Mouse (Mus musculus) heart, adult 2 months (tissue): ENCODE measurements around the gene Ctse. TPM values are rescaled to one million over a fixed set of nuclear protein-coding genes. Genes with fewer than 3 reads are reported as not detected.

ENCODE experiments used
- DNase-seq, 2 experiments: peaks; one replicate each; pipeline ENCODE4 v3.0.0; 2021
- H3K27ac ChIP-seq: fragments of 200-600 bp; 2 replicates; pipeline ENCODE4 v1.8.1; 2022
- H3K27me3 ChIP-seq: fragments of 200-500 bp; 2 replicates; pipeline ENCODE4 v1.6.1; 2012; ENCODE audit warnings: mild to moderate bottlenecking, low read length, inconsistent platforms, mixed read lengths; ENCODE audit not compliant: control insufficient read depth, insufficient read depth
- H3K36me3 ChIP-seq: fragments of 200-500 bp; 2 replicates; pipeline ENCODE4 v1.6.1; 2012; ENCODE audit warnings: low read length, inconsistent platforms; ENCODE audit not compliant: control insufficient read depth, insufficient read depth
- H3K4me1 ChIP-seq: fragments of 200-500 bp; 2 replicates; pipeline ENCODE4 v1.6.1; 2011; ENCODE audit warnings: low read length; ENCODE audit not compliant: control insufficient read depth, insufficient read depth
- H3K4me3 ChIP-seq: fragments of 200-600 bp; 2 replicates; pipeline ENCODE4 v1.8.1; 2022
- H3K79me2 ChIP-seq: fragments of 200-500 bp; replicated peaks from 2 replicates; pipeline ENCODE4 v1.6.1; 2012; ENCODE audit warnings: mild to moderate bottlenecking, inconsistent platforms, low read length, moderate library complexity, mixed read lengths; ENCODE audit not compliant: control insufficient read depth, insufficient read depth
- H3K9ac ChIP-seq: fragments of 200-500 bp; 2 replicates; pipeline ENCODE4 v1.6.1; 2012; ENCODE audit warnings: low read depth, mild to moderate bottlenecking, control low read depth, inconsistent platforms, low read length, mixed read lengths
- CTCF ChIP-seq: fragments of 200-600 bp; IDR thresholded peaks from 2 replicates; pipeline ENCODE4 v1.8.1; 2022; ENCODE audit warnings: antibody characterized with exemption, mild to moderate bottlenecking, moderate library complexity
- EP300 ChIP-seq: fragments of 200-500 bp; IDR thresholded peaks from 2 replicates; pipeline ENCODE4 v1.6.1; 2011; ENCODE audit warnings: low read depth, low read length, control low read depth; ENCODE audit not compliant: insufficient read depth
- POLR2A ChIP-seq: fragments of 200-500 bp; IDR thresholded peaks from 2 replicates; pipeline ENCODE4 v1.6.1; 2011; ENCODE audit warnings: mild to moderate bottlenecking, low read depth, low read length, control low read depth; ENCODE audit not compliant: insufficient read depth
- WGBS: fragments of 180-500 bp; shearing (Covaris S2); methylation state at CpG from one replicate; pipeline ENCODE4 v1.1.7; 2018; 5-methylcytosine and 5-hydroxymethylcytosine counted together
- intact Hi-C: fragments of 180-260 bp; cut with DNase I; formaldehyde crosslinking; loops from one replicate; pipeline ENCODE4 v1.15.1; 2025
- polyA plus RNA-seq: library from polyadenylated mRNA; depleted of rRNA; stranded (reverse); fragments of >200 nt; gene quantifications from 2 replicates; pipeline ENCODE4 v1.2.3, GENCODE M21; 2012
- total RNA-seq, 2 experiments: library from RNA; stranded (reverse); gene quantifications; 2 replicates each; pipeline ENCODE4 v1.2.3; 2021

Gene Ctse
- total and polyA plus RNA-seq, 3 experiments, result 0.39 to 0.86 (median 0.63) TPM

DNA sequence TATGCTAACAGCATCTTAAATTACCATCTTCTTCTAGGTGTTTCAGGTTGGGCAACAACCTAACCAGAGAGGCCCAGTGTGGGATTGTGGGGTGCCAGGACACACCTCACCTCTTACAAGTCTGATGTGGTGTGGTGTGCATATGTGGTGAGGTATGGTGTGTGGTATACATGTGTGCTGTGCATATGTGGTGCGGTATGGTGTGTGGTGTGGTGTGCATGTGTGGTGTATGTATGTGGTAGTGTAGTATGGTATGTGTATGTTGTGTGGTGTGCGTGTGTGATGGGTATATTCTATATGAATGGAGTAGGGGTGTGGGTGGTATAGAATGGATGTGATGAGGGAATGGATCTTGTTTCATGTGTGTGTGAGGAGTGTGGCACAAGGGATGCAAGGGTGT is 49.6 kb downstream of the Ctse start:
- no peak overlapping the region for H3K27ac ChIP-seq
- H3K79me2 ChIP-seq, result no peaks in the 10 kb centered on the region
- DNase-seq, result no peak
- no peaks in the 10 kb centered on the region; the same call in 1 of the 2 replicates for H3K4me1 ChIP-seq
- TF ChIP-seq EP300, result no peak
- no peak for TF ChIP-seq POLR2A
- TF ChIP-seq CTCF, result no peak
- no peaks in the 10 kb centered on the region for H3K27me3 ChIP-seq
- H3K9ac ChIP-seq, result no peak overlapping the region
- 98% methylated on average over 2 of the region's 2 CpGs for WGBS
- intact Hi-C loops, result no loop called here
- no peaks in the 10 kb centered on the region for H3K36me3 ChIP-seq
- H3K4me3 ChIP-seq, result no peak overlapping the region

- 46% methylated on average over 8 of the region's 8 CpGs for WGBS
- peak within 1 kb of the TSS; percentile 39 for H3K4me3 ChIP-seq
- peak within 1 kb of the TSS; percentile 43 for H3K9ac ChIP-seq
- DNase-seq, result peak; percentile 79 to 80
- H3K79me2 ChIP-seq, result no peaks in the 10 kb centered on the region
- H3K27me3 ChIP-seq, result no peaks in the 10 kb centered on the region
- H3K4me1 ChIP-seq, result no peaks in the 10 kb centered on the region; the same call in 1 of the 2 replicates
- TF ChIP-seq POLR2A (peak; percentile 68), EP300 (no peak)
- intact Hi-C loops, result no loop called here
- peak within 1 kb of the TSS; percentile 75 for H3K27ac ChIP-seq
- no peaks in the 10 kb centered on the region for H3K36me3 ChIP-seq
Measured at GRCm38 (mm10) chr1:131688475-131688874, 50.4 kb downstream of the Ctse start, which contains the start of gene Rab7b. Rab7b (plus strand) TSS chr1:131688695.

- Histone ChIP-seq H3K79me2 (no peaks in the 10 kb centered on the region), H3K27me3 (no peaks in the 10 kb centered on the region), H3K27ac (peak overlapping the region; percentile 75), H3K36me3 (no peaks in the 10 kb centered on the region), H3K4me1 (no peaks in the 10 kb centered on the region; the same call in 1 of the 2 replicates), H3K9ac (peak overlapping the region; percentile 43), H3K4me3 (peak overlapping the region; percentile 39)
- 83% methylated on average over 3 of the region's 3 CpGs for WGBS
- DNase-seq, result no peak
- TF ChIP-seq EP300 (no peak), CTCF (0 out of 2 replicates have a peak, but pooled peaks have one; percentile 1)
- intact Hi-C loops, result no loop called here
Measured at GRCm38 (mm10) chr1:131689016-131689415, 50.9 kb downstream of the Ctse start.

DNA sequence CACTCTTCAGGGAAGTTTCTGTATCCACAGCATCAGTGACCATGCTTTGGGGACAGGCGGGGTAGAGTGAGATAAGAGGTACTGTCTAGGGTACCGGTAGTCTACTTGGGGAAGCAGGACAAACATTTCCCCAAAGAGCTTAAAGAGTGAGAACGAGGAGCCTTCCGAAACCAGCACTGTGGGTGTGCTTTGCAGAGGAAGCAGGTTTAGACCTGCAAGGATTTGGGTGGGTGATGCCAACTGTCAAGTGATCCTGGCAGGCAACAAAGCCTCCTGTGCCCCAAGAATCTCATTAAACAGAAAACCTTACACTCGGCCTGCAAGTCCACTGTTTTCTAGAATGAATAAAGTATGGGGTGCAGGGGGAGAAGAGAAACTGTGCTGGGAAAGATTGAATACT is 51.8 kb downstream of the Ctse start:
- H3K27ac ChIP-seq, result peak overlapping the region; percentile 45; the same call in 1 of the 2 replicates
- H3K36me3 ChIP-seq, result no peaks in the 10 kb centered on the region

DNA sequence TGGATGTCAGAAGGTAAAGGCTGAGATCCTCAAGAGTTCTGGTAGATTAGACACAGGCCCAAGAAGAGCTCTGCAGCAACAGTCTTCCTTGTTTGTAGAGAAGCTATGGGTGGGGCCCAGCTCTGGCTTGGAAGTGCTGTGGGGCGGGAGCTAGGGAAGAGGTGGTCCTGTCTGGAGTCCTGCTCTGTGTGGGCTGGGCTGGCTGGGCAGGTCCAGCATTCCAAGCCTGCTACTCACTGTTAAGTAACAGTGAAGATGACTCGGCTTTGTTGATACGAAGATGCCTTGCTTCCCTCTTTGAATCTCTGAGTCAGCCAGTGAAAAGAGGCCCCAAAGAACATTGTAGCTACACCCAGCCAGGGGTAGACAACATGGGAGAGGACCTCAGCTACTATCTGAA is 52.3 kb downstream of the Ctse start:
- 37% methylated on average over 3 of the region's 3 CpGs for WGBS
- Histone ChIP-seq H3K4me3 (no peak overlapping the region), H3K36me3 (no peaks in the 10 kb centered on the region), H3K79me2 (no peaks in the 10 kb centered on the region), H3K4me1 (no peaks in the 10 kb centered on the region; the same call in 1 of the 2 replicates), H3K27me3 (no peaks in the 10 kb centered on the region), H3K9ac (no peak overlapping the region), H3K27ac (peak overlapping the region; percentile 51; the same call in 1 of the 2 replicates)
- no peak for TF ChIP-seq CTCF
- TF ChIP-seq EP300, result 0 out of 2 replicates have a peak, but pooled peaks have one; percentile 40
- peak; percentile 55; the same call in 1 of the 2 replicates for TF ChIP-seq POLR2A
- DNase-seq, result peak; percentile 77 to 85
- intact Hi-C loops, result no loop called here

More for the DNA sequence above, 51.8 kb downstream of the Ctse start:
- Histone ChIP-seq H3K79me2 (no peaks in the 10 kb centered on the region), H3K4me1 (no peaks in the 10 kb centered on the region; the same call in 1 of the 2 replicates), H3K27me3 (no peaks in the 10 kb centered on the region), H3K4me3 (no peak overlapping the region), H3K9ac (no peak overlapping the region)
- intact Hi-C loops, result no loop called here
- TF ChIP-seq POLR2A (no peak), EP300 (no peak), CTCF (no peak)
- no peak for DNase-seq
- WGBS, result 86% methylated on average over 5 of the region's 5 CpGs

GRCm38 (mm10) chr1:131691356-131691755 is 53.2 kb downstream of the Ctse start:
- DNase-seq, result peak in 1 of 2 experiments; percentile 23
- TF ChIP-seq POLR2A (no peak), CTCF (no peak), EP300 (no peak)
- no peak overlapping the region for H3K27ac ChIP-seq
- H3K27me3 ChIP-seq, result no peaks in the 10 kb centered on the region
- H3K4me1 ChIP-seq, result peaks cover 1% of the 10 kb centered on the region; the same call in 1 of the 2 replicates
- H3K79me2 ChIP-seq, result no peaks in the 10 kb centered on the region
- no peak overlapping the region for H3K9ac ChIP-seq
- H3K36me3 ChIP-seq, result no peaks in the 10 kb centered on the region
- intact Hi-C loops, result no loop called here
- no peak overlapping the region for H3K4me3 ChIP-seq
